Mouse (Mus musculus) liver, embryonic 12.5 days (tissue): Measurements from ENCODE around the gene Cntnap2. TPM values are rescaled to one million over a fixed set of nuclear protein-coding genes. Genes with fewer than 3 reads are reported as not detected.

Experiments
- ATAC-seq: fragments of 200-750 bp; cut with Nextera tagmentation; 2 replicates; pipeline ENCODE4 v1.8.0; 2017; ENCODE audit warnings: moderate number of reproducible peaks, mild to moderate bottlenecking, moderate library complexity
- H3K27ac ChIP-seq: fragments of 300-500 bp; sonication (generic); 2 replicates; pipeline ENCODE4 v1.5.1; 2016; ENCODE audit warnings: mild to moderate bottlenecking
- H3K27me3 ChIP-seq: fragments of 300-500 bp; sonication (generic); replicated peaks from 2 replicates; pipeline ENCODE4 v1.6.1; 2016; ENCODE audit warnings: mild to moderate bottlenecking, moderate library complexity
- H3K36me3 ChIP-seq: fragments of 300-500 bp; sonication (generic); 2 replicates; pipeline ENCODE4 v1.6.1; 2016; ENCODE audit warnings: mild to moderate bottlenecking, moderate library complexity
- H3K4me1 ChIP-seq: fragments of 300-500 bp; sonication (generic); 2 replicates; pipeline ENCODE4 v1.6.1; 2016
- H3K4me2 ChIP-seq: fragments of 300-500 bp; sonication (generic); 2 replicates; pipeline ENCODE4 v1.6.1; 2016; ENCODE audit warnings: mild to moderate bottlenecking, moderate library complexity
- H3K4me3 ChIP-seq: fragments of 300-500 bp; sonication (generic); 2 replicates; pipeline ENCODE4 v1.5.1; 2016; ENCODE audit warnings: mild to moderate bottlenecking, moderate library complexity
- H3K9ac ChIP-seq: fragments of 300-500 bp; sonication (generic); 2 replicates; pipeline ENCODE4 v1.6.1; 2016; ENCODE audit warnings: mild to moderate bottlenecking, moderate library complexity
- H3K9me3 ChIP-seq: fragments of 300-500 bp; sonication (generic); replicated peaks from 2 replicates; pipeline ENCODE4 v1.6.1; 2016; ENCODE audit warnings: mild to moderate bottlenecking, moderate library complexity
- WGBS: fragments of 180-500 bp; shearing (Covaris S2); methylation state at CpG from one replicate; pipeline ENCODE4 v1.1.7; 2016; ENCODE audit not compliant: insufficient replicate concordance; 5-methylcytosine and 5-hydroxymethylcytosine counted together
- polyA plus RNA-seq: library from polyadenylated mRNA; unstranded; fragments of >200 nt; fragmentation: Nextera tagmentation; extraction: Ambion mirVana; gene quantifications from 2 replicates; pipeline ENCODE4 v1.2.1, GENCODE M21; 2016

Cntnap2 gene
- polyA plus RNA-seq, 1 experiment from 2014 or later, result 0.63 TPM

DNA sequence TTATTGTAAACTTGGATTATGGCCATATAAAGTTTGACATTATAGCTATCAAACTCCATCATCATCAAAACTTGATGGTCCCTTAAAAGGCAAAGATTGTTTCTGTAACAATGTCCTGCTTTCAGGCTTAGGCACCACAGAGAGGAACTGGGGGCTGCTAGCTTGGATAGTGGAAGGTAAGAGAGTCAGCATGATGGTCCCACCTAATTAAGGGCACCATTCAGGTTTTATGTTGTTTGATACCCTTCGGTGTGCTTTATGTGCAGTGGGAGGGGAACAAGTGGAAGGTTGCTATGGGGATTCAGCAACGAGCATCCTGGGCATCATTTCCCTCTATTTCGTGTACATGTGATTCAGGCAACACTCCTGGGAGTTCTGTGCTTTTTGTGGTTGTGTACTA, 1797.5 kb downstream of the Cntnap2 start:
- Histone ChIP-seq H3K36me3 (no peaks in the 10 kb centered on the region), H3K4me2 (no peak overlapping the region), H3K27ac (no peak overlapping the region), H3K27me3 (no peaks in the 10 kb centered on the region), H3K9me3 (no peaks in the 10 kb centered on the region), H3K4me3 (no peak overlapping the region), H3K9ac (no peak overlapping the region), H3K4me1 (no peaks in the 10 kb centered on the region)
- no peak for ATAC-seq
- 51% methylated on average over 3 of the region's 3 CpGs for WGBS

DNA sequence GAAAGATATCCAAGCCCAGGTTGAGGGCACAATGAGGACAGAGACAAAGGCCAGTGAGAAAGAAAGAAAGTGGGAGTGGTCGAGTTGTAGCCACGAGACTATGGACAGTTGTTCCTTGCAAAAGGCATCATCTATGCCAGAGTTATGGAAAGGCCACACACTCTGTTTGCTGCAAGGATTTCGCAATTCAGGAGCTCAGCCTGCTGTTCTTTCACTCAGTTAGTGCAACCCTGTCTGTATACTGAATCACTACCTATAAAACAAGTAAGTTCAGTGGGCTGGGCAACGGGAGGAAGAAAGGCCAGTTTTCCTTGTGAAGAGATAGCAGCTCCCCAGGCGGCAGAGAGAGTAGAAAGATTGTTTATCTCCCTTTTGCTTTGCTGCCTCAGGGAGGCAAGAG, 1801.9 kb downstream of the Cntnap2 start:
- no peak for ATAC-seq
- WGBS, result 28% methylated on average over 5 of the region's 5 CpGs

GRCm38 (mm10) chr6:46866317-46866716, 1807.2 kb downstream of the Cntnap2 start:
- Histone ChIP-seq H3K4me3 (no peak overlapping the region), H3K27ac (no peak overlapping the region), H3K4me1 (no peaks in the 10 kb centered on the region), H3K4me2 (no peak overlapping the region), H3K9ac (no peak overlapping the region), H3K9me3 (no peaks in the 10 kb centered on the region), H3K36me3 (no peaks in the 10 kb centered on the region), H3K27me3 (no peaks in the 10 kb centered on the region)
- ATAC-seq, result no peak

More for the DNA sequence above, 1801.9 kb downstream of the Cntnap2 start:
- Histone ChIP-seq H3K4me1 (no peaks in the 10 kb centered on the region), H3K27me3 (no peaks in the 10 kb centered on the region), H3K4me3 (no peak overlapping the region), H3K36me3 (no peaks in the 10 kb centered on the region), H3K9me3 (no peaks in the 10 kb centered on the region), H3K9ac (no peak overlapping the region), H3K4me2 (no peak overlapping the region), H3K27ac (no peak overlapping the region)

GRCm38 (mm10) chr6:46886230-46886629, 1827.1 kb downstream of the Cntnap2 start:
- H3K9ac ChIP-seq, result no peak overlapping the region
- no peak overlapping the region for H3K4me2 ChIP-seq
- H3K9me3 ChIP-seq, result no peaks in the 10 kb centered on the region
- no peaks in the 10 kb centered on the region for H3K4me1 ChIP-seq
- no peaks in the 10 kb centered on the region for H3K36me3 ChIP-seq
- H3K27me3 ChIP-seq, result no peaks in the 10 kb centered on the region
- no peak for ATAC-seq
- no peak overlapping the region for H3K27ac ChIP-seq
- WGBS, result 53% methylated on average over 2 of the region's 2 CpGs
- H3K4me3 ChIP-seq, result no peak overlapping the region

- no peaks in the 10 kb centered on the region for H3K36me3 ChIP-seq
- 58% methylated on average over 2 of the region's 2 CpGs for whole genome bisulfite sequencing
- H3K9ac ChIP-seq, result no peak overlapping the region
- no peaks in the 10 kb centered on the region for H3K4me1 ChIP-seq
- no peak overlapping the region for H3K4me2 ChIP-seq
- H3K27me3 ChIP-seq, result no peaks in the 10 kb centered on the region
- H3K27ac ChIP-seq, result no peak overlapping the region
- H3K4me3 ChIP-seq, result no peak overlapping the region
- ATAC-seq, result no peak
- no peaks in the 10 kb centered on the region for H3K9me3 ChIP-seq
Measured at GRCm38 (mm10) chr6:46909167-46909566, 1850.0 kb downstream of the Cntnap2 start.

DNA sequence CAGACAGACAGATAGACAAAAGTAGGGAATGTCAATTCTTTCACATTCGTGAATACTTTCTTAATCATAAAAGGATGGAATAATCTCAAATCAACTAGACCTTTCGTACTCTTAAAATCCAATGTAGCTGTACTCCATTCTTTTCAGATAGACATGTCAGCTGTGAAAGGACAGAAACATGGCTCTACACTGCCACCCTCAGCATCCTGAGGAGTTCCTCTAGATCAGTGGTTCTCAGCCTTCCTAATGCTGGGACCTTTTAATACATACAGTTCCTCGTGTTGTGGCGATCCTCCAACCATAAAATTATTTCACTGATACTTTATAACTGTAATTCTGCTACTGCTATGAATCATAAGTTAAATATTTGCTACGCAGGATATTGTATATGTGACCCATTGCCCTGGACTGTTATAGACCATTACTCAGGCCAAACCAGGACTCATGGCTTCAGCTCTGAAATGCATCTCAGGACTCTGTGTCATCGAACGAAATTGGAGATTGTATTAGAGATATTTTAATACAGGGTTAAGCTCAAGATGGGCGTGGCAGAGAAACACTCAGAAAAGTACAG, 1859.6 kb downstream of the Cntnap2 start:
- Histone ChIP-seq H3K4me1 (no peaks in the 10 kb centered on the region), H3K4me2 (no peak overlapping the region), H3K27ac (no peak overlapping the region), H3K4me3 (no peak overlapping the region), H3K36me3 (no peaks in the 10 kb centered on the region), H3K27me3 (no peaks in the 10 kb centered on the region), H3K9me3 (no peaks in the 10 kb centered on the region), H3K9ac (no peak overlapping the region)
- WGBS, result 59% methylated on average over 8 of the region's 8 CpGs
- ATAC-seq, result no peak

GRCm38 (mm10) chr6:46919973-46920372, 1860.8 kb downstream of the Cntnap2 start:
- Histone ChIP-seq H3K36me3 (no peaks in the 10 kb centered on the region), H3K9ac (no peak overlapping the region), H3K4me2 (no peak overlapping the region), H3K27me3 (no peaks in the 10 kb centered on the region), H3K27ac (no peak overlapping the region), H3K9me3 (no peaks in the 10 kb centered on the region), H3K4me1 (no peaks in the 10 kb centered on the region), H3K4me3 (no peak overlapping the region)
- 61% methylated on average over 3 of the region's 3 CpGs for WGBS
- ATAC-seq, result no peak

GRCm38 (mm10) chr6:46924709-46925108, 1865.6 kb downstream of the Cntnap2 start:
- no peak for ATAC-seq
- no peaks in the 10 kb centered on the region for H3K36me3 ChIP-seq
- no peaks in the 10 kb centered on the region for H3K9me3 ChIP-seq

DNA sequence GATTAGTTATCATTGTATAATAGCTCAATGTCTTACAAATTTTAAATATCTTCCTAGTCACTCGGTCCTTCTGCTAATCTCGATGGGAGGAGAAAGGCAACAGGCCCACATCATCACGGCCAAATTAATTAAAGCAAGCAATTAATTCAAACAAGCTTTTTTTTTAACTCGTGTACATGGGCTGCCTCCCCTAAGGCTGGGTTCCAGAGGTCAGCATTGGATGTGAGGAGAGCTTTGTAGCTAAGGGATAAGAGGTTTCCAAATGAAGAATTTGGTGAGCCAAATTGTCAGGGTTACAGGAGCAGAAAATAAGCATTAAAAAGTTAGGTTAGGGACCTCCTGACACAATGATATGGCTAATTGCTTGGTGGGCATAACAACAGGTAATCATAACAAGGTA, 1886.5 kb downstream of the Cntnap2 start:
- Histone ChIP-seq H3K27ac (no peak overlapping the region), H3K9me3 (no peaks in the 10 kb centered on the region), H3K4me2 (no peak overlapping the region), H3K4me3 (no peak overlapping the region), H3K36me3 (no peaks in the 10 kb centered on the region), H3K4me1 (no peaks in the 10 kb centered on the region), H3K27me3 (no peaks in the 10 kb centered on the region), H3K9ac (no peak overlapping the region)
- WGBS, result 66% methylated on average over 4 of the region's 4 CpGs
- no peak for ATAC-seq

More at GRCm38 (mm10) chr6:46924709-46925108, 1865.6 kb downstream of the Cntnap2 start:
- no peak overlapping the region for H3K4me3 ChIP-seq
- H3K27me3 ChIP-seq, result no peaks in the 10 kb centered on the region
- H3K9ac ChIP-seq, result no peak overlapping the region
- WGBS, result 50% methylated on average over 7 of the region's 7 CpGs
- no peak overlapping the region for H3K4me2 ChIP-seq
- no peak overlapping the region for H3K27ac ChIP-seq
- no peaks in the 10 kb centered on the region for H3K4me1 ChIP-seq

DNA sequence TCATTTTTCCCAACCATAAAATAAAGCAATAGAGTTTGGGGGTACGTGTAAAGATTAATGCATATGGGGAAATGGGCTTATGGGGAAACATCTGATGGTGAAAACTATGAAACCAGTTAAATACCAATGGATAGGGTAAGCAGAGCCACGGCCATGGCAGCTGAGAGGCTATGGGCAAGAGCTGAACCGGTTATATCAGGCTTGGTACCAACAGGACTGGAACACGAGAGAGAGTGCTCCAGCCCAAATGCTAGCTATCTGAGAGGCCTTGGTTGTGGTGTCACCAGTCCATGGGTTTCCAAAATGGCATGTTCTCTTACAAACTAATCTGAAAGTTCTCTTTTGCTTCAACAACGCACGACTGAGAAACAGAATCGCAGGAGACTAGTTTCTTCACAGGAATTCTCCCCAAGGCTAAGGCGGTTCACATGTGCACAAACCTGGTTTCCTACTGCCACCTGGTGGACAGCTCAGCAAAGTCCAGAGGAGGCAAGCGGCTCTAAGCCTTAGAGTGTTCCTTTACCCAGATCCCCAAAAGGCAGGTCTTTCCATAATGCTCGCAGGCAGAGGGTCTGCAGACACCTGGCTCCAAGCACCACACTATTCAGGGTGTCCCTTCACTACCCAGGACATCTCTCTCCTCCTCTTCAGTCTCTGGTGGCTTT, 1902.0 kb downstream of the Cntnap2 start:
- H3K9me3 ChIP-seq, result no peaks in the 10 kb centered on the region
- no peak overlapping the region for H3K4me2 ChIP-seq
- no peak overlapping the region for H3K4me3 ChIP-seq
- no peaks in the 10 kb centered on the region for H3K4me1 ChIP-seq
- H3K27me3 ChIP-seq, result no peaks in the 10 kb centered on the region
- H3K9ac ChIP-seq, result no peak overlapping the region
- no peaks in the 10 kb centered on the region for H3K36me3 ChIP-seq
- 24% methylated on average over 10 of the region's 10 CpGs for WGBS
- no peak overlapping the region for H3K27ac ChIP-seq
- 0 out of 2 replicates have a peak, but pooled peaks have one; percentile 37 for ATAC-seq

- Histone ChIP-seq H3K36me3 (no peaks in the 10 kb centered on the region), H3K9me3 (no peaks in the 10 kb centered on the region), H3K27me3 (no peaks in the 10 kb centered on the region), H3K4me2 (no peak overlapping the region), H3K27ac (no peak overlapping the region), H3K9ac (no peak overlapping the region), H3K4me1 (no peaks in the 10 kb centered on the region), H3K4me3 (no peak overlapping the region)
- WGBS, result 82% methylated on average over 2 of the region's 2 CpGs
- no peak for ATAC-seq
Measured at GRCm38 (mm10) chr6:46963261-46963660, 1904.1 kb downstream of the Cntnap2 start.

- H3K9ac ChIP-seq, result no peak overlapping the region
- WGBS, result 61% methylated on average over 3 of the region's 3 CpGs
Measured at GRCm38 (mm10) chr6:46963693-46964092, 1904.5 kb downstream of the Cntnap2 start.

DNA sequence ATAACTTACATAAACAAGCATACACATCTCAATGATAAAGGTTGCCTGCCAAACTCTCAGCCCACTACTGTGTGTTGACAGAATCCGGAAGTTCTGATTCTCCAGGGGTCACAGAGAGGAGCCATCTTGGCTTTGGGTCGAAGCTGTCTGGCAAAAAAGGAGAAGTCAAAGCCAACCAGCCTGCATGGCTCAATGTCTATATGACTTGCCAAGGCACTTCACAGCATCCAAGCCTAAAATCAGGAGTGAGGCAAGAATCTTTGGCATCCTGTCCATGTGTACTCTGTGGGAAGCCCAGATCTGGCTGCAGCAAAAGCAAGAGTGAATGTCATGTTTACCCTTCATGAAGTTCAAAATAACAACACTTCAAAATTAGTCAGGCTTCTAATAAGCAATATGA, 1913.5 kb downstream of the Cntnap2 start:
- 49% methylated on average over 2 of the region's 2 CpGs for WGBS
- no peaks in the 10 kb centered on the region for H3K27me3 ChIP-seq
- H3K4me1 ChIP-seq, result no peaks in the 10 kb centered on the region
- no peak overlapping the region for H3K4me3 ChIP-seq
- ATAC-seq, result no peak
- no peak overlapping the region for H3K9ac ChIP-seq
- no peak overlapping the region for H3K27ac ChIP-seq
- no peaks in the 10 kb centered on the region for H3K36me3 ChIP-seq
- H3K9me3 ChIP-seq, result no peaks in the 10 kb centered on the region
- H3K4me2 ChIP-seq, result no peak overlapping the region

More at GRCm38 (mm10) chr6:46963693-46964092, 1904.5 kb downstream of the Cntnap2 start:
- Histone ChIP-seq H3K4me2 (no peak overlapping the region), H3K27me3 (no peaks in the 10 kb centered on the region), H3K4me3 (no peak overlapping the region), H3K4me1 (no peaks in the 10 kb centered on the region), H3K36me3 (no peaks in the 10 kb centered on the region), H3K27ac (no peak overlapping the region), H3K9me3 (no peaks in the 10 kb centered on the region)
- no peak for ATAC-seq
